Mouse (Mus musculus): ENCODE results near the gene Olfr23.
"Not testable (repeated sequence)": the region's sequence is repeated elsewhere in the genome, so short reads cannot be mapped to it uniquely, and the experiment has no call there.

Gene Olfr23

DNA sequence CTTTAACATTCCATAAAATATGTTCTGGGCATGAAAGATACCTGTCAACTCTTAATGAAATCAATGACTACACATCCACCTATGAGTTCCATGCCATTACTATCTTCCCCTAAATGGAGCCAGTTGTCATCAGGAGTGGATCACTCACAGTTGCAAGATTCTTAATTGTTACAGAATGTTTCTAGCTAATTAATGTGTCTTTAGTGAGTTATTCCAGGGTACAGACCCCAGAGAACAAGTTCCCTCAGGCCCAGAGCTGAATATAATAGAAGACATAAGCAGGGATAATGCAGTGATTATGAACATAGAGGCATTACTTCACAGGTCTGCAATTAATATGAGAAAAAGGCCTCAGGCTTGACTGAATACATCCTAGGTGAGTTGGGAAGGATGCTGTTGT, at the start of gene Olfr23:
TSS of gene Olfr23 (plus strand) at position 301 of the 400 bp plus-strand sequence.
- DNase-seq (ENCODE audit: low spot score in 2 of 2), result no peak

DNA sequence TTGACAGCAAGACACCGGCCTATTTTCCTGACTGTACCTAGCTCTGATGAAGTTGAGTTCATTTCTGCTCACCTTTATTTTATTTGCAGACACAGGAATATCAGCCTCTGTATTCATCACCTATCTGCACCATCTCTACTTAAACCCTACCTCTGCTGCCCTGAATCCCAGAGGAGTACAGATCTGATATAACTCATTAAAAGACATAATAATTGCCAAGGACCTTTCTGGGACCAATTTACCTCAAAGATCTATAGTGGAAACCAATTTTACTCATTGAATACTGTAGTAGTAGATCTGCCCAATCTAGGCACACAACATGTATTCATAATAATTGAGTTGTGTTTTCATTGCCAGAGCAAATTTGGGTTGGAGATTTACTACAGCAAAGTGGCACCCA, 45.8 kb upstream of the Olfr23 start, which contains the start of gene Olfr394:
TSS of gene Olfr394 (minus strand) at position 101 of the 400 bp plus-strand sequence.
- no peak for DNase-seq (ENCODE audit: low spot score in 2 of 2)

DNA sequence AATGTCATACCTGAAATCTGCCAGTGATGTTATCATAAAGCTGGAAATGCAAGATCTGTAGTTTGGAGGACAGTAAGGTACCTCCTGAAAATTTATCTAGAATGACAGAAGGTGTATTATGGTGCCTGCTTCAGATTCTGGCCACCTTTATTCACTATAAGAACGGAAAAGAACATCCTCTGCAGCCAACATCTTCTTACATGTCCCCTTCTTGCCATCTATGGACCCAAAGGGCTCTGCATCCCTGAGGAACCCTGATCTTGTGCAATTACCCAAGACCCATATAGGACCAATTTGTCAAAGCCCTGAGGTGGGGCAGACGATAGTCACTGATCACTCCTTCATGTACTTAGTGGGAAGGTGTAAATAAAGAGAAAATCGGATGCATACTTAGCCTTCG, 27.3 kb upstream of the Olfr23 start, which contains the start of gene Olfr395:
TSS of gene Olfr395 (minus strand) at position 101 of the 400 bp plus-strand sequence.
- DNase-seq (ENCODE audit: low spot score in 2 of 2), result not testable (repeated sequence)

DNA sequence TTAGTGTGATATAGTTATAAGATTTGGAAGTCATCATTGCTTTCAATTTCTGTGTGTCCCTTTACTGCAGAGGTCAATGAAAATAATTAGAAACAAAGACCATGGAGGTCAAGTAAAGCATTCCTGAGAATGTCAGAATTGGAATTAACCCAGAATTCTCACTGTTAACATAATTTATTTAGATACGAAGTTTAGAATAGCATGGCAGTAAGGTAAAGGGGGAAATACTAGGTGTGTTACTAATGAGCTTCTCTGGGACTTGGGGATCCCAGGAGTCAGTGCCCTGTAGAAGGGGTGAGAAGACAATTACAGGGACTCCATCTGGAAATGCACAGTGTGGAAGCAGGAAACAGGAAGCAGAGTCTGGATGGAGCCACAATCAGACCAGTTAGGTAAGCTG, 24.0 kb downstream of the Olfr23 start, which contains the start of gene Olfr397:
TSS of gene Olfr397 (plus strand) at position 301 of the 400 bp plus-strand sequence.
- no peak for DNase-seq (ENCODE audit: low spot score in 2 of 2)

DNA sequence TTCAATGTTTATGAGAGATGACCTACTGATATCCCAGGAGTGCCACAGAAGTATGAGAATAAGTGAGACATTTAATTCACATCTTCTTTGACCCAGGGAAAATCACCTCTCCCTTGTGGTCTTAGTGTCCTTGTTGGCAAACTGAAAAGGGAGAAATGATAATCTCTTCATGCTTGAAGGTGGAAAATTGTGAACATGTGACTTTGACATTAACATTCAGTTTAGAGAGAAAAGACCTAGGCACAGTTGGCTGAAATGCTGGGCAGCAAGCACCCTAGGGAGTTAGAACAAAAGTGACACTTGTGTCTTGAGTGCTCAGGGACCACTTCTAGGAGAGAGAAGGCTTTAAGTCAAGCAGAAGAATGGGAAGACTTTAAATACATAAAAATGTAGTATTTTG, 53.8 kb downstream of the Olfr23 start, which contains the start of gene Olfr398:
TSS of gene Olfr398 (minus strand) at position 101 of the 400 bp plus-strand sequence.
- DNase-seq (ENCODE audit: low spot score in 2 of 2), result no peak

Measured in right cerebral cortex, postnatal 36 days (tissue).